Mouse (Mus musculus): ENCODE data around the gene BC025920. TPM values are rescaled to one million over a fixed set of nuclear protein-coding genes. Genes with fewer than 3 reads are reported as not detected.

Gene BC025920
- polyA plus RNA-seq, 1 experiment from 2014 or later: 2.9 TPM

- peaks cover 45% of the 10 kb centered on the region for H3K4me1 ChIP-seq (replicated peaks)
- ATAC-seq: no peak
- H3K4me2 ChIP-seq (replicated peaks): peak overlapping the region; percentile 77
- H3K36me3 ChIP-seq: no peaks in the 10 kb centered on the region
- H3K9me3 ChIP-seq: no peaks in the 10 kb centered on the region
- peak overlapping the region; percentile 55 for H3K4me3 ChIP-seq (replicated peaks)
- peak overlapping the region; percentile 79 for H3K9ac ChIP-seq (replicated peaks)
- peak overlapping the region; percentile 59; the same call in 1 of the 2 replicates for H3K27ac ChIP-seq
- H3K27me3 ChIP-seq: peaks cover 77% of the 10 kb centered on the region
- WGBS: under 1% methylated on average over 30 of the region's 30 CpGs
Observed at GRCm38 (mm10) chr10:81575208-81575631, 30.9 kb upstream of the BC025920 start.

DNA sequence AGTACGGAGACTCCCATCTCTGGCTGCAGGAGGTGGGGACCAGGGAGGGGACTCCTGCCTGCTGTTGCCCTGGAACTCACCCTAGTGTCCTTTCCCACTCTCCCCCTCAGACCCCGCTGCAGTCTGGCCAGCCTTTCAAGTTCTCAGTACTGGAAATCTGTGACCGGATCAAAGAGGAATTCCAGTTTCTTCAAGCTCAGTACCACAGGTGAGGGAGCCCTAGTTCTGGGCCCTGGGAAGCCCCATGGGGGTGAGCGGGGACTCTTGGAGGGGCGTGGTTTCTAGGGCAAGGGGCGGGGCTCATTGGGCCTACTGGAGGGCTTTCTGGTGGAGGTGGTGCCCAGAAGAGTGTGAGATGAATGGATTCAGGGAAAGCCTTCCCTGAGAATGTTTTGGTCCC, 30.4 kb upstream of the BC025920 start:
- H3K27ac ChIP-seq: no peak overlapping the region
- H3K9ac ChIP-seq (replicated peaks): peak overlapping the region; percentile 79
- H3K4me1 ChIP-seq (replicated peaks): peaks cover 44% of the 10 kb centered on the region
- 3% methylated on average over 6 of the region's 6 CpGs for WGBS
- H3K4me3 ChIP-seq (replicated peaks): peak overlapping the region; percentile 55
- no peak for ATAC-seq
- H3K9me3 ChIP-seq: no peaks in the 10 kb centered on the region
- no peaks in the 10 kb centered on the region for H3K36me3 ChIP-seq
- peaks cover 82% of the 10 kb centered on the region for H3K27me3 ChIP-seq
- peak overlapping the region; percentile 77 for H3K4me2 ChIP-seq (replicated peaks)

DNA sequence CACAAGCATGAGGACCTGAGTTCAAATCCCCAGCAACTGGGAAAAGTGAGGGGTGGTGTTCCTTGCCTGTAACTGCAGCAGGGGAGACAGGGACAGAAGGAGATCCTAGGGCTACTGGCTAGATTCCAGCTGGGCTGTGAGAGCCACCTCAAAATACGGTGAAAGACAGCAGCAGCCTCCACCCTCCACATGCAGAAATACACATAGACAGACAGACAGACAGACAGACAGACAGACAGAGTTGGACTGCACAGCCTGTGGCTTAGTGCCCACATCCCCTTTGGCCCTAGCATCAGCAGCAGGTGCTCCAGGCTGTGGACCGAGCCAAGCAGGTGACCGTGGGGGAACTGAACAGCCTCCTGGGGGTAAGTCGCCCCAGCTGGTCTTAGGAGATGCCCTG, 26.1 kb upstream of the BC025920 start:
- no peak overlapping the region for H3K9ac ChIP-seq (replicated peaks)
- WGBS: 65% methylated on average over 4 of the region's 4 CpGs
- H3K4me3 ChIP-seq (replicated peaks): no peak overlapping the region
- peaks cover 90% of the 10 kb centered on the region for H3K27me3 ChIP-seq
- no peaks in the 10 kb centered on the region for H3K9me3 ChIP-seq
- H3K4me2 ChIP-seq (replicated peaks): no peak overlapping the region
- no peak for ATAC-seq
- H3K27ac ChIP-seq: no peak overlapping the region
- H3K36me3 ChIP-seq: no peaks in the 10 kb centered on the region
- peaks cover 33% of the 10 kb centered on the region for H3K4me1 ChIP-seq (replicated peaks)

DNA sequence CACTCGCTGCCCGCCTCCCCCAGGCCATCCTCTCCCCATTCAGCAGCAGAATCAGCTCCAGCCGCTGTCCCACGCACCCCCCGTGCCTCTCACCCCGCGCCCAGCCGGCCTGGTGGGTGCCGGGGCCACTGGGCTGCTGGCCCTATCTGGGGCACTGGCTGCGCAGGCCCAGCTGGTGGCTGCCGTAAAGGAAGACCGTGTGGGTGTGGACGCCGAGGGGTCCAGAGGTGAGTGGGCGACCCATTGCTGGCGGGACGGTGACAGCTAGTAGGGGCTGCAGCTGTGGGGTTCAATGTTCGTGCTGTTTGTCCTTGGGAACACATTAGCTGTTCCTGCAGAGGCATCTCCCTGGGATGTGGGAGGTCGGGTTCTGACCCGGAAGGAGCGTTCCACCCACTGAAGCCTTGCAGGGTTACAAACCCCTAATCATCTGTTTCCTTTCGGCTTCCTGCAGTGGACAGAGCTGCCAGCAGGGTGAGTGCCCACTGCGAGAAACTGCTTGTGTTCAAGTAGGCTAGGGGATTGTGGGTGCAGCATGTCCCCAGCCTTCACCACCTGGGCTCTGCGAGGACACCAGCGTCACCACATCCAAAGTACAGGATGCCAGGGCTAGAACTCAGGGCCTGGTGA, 25.5 kb upstream of the BC025920 start:
- no peak overlapping the region for H3K27ac ChIP-seq
- no peaks in the 10 kb centered on the region for H3K9me3 ChIP-seq
- no peak overlapping the region for H3K4me2 ChIP-seq (replicated peaks)
- H3K36me3 ChIP-seq: 0 out of 2 replicates have a peak, but pooled peaks cover 2% of the 10 kb centered on the region
- ATAC-seq: no peak
- WGBS: 67% methylated on average over 25 of the region's 25 CpGs
- H3K27me3 ChIP-seq: peaks cover 93% of the 10 kb centered on the region
- no peak overlapping the region for H3K4me3 ChIP-seq (replicated peaks)
- no peak overlapping the region for H3K9ac ChIP-seq (replicated peaks)
- peaks cover 27% of the 10 kb centered on the region for H3K4me1 ChIP-seq (replicated peaks)

- H3K27me3 ChIP-seq: peaks cover 90% of the 10 kb centered on the region
- no peak overlapping the region for H3K9ac ChIP-seq (replicated peaks)
- H3K4me3 ChIP-seq (replicated peaks): no peak overlapping the region
- WGBS: 28% methylated on average over 6 of the region's 6 CpGs
- no peak overlapping the region for H3K27ac ChIP-seq
- peaks cover 7% of the 10 kb centered on the region; the same call in 1 of the 2 replicates for H3K36me3 ChIP-seq
- no peak overlapping the region for H3K4me2 ChIP-seq (replicated peaks)
- H3K4me1 ChIP-seq (replicated peaks): peaks cover 20% of the 10 kb centered on the region
- H3K9me3 ChIP-seq: no peaks in the 10 kb centered on the region
- no peak for ATAC-seq
Observed at GRCm38 (mm10) chr10:81583347-81583746, 22.7 kb upstream of the BC025920 start.

GRCm38 (mm10) chr10:81588739-81589138, 17.3 kb upstream of the BC025920 start:
- Histone ChIP-seq H3K27ac (no peak overlapping the region), H3K4me3 (replicated peaks) (no peak overlapping the region), H3K36me3 (peaks cover 7% of the 10 kb centered on the region; the same call in 1 of the 2 replicates), H3K4me1 (replicated peaks) (no peaks in the 10 kb centered on the region), H3K27me3 (peaks cover 82% of the 10 kb centered on the region), H3K9ac (replicated peaks) (no peak overlapping the region), H3K9me3 (no peaks in the 10 kb centered on the region), H3K4me2 (replicated peaks) (no peak overlapping the region)
- 77% methylated on average over 7 of the region's 7 CpGs for WGBS
- ATAC-seq: no peak

- peaks cover 19% of the 10 kb centered on the region for H3K4me1 ChIP-seq (replicated peaks)
- H3K4me3 ChIP-seq (replicated peaks): no peak overlapping the region
- peaks cover 85% of the 10 kb centered on the region for H3K27me3 ChIP-seq
- H3K4me2 ChIP-seq (replicated peaks): no peak overlapping the region
- no peak for ATAC-seq
- 75% methylated on average over 9 of the region's 9 CpGs for WGBS
- H3K9ac ChIP-seq (replicated peaks): no peak overlapping the region
- no peaks in the 10 kb centered on the region for H3K9me3 ChIP-seq
- H3K27ac ChIP-seq: no peak overlapping the region
- H3K36me3 ChIP-seq: peaks cover 5% of the 10 kb centered on the region; the same call in 1 of the 2 replicates
Observed at GRCm38 (mm10) chr10:81591846-81592245, 14.2 kb upstream of the BC025920 start.

- Histone ChIP-seq H3K4me3 (replicated peaks) (no peak overlapping the region), H3K4me2 (replicated peaks) (no peak overlapping the region), H3K27ac (no peak overlapping the region), H3K27me3 (peaks cover 85% of the 10 kb centered on the region), H3K9me3 (no peaks in the 10 kb centered on the region), H3K36me3 (peaks cover 3% of the 10 kb centered on the region; the same call in 1 of the 2 replicates), H3K9ac (replicated peaks) (no peak overlapping the region), H3K4me1 (replicated peaks) (peaks cover 27% of the 10 kb centered on the region)
- ATAC-seq: no peak
- WGBS: 82% methylated on average over 7 of the region's 7 CpGs
Observed at GRCm38 (mm10) chr10:81592631-81593030, 13.4 kb upstream of the BC025920 start.

DNA sequence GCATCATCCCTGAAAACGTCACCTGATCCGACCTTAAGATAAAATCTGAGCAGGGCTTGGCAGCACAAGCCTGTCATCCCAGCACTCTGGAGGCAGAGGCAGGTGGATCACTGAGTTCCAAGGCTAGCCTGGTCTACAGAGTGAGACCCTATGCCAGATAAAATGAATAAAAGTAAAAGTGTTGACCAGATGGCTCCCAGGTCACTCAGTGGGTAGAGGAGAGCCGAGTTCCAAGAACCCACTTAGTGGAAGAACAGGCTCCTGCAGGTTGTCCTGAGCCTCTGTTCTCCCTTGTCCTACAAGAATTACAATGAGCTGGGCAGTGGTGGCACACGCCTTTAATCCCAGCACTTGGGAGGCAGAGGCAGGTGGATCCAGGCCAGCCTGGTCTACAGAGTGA, 12.8 kb upstream of the BC025920 start:
- Histone ChIP-seq H3K27me3 (peaks cover 87% of the 10 kb centered on the region), H3K4me1 (replicated peaks) (peaks cover 33% of the 10 kb centered on the region), H3K27ac (no peak overlapping the region), H3K9me3 (no peaks in the 10 kb centered on the region), H3K9ac (replicated peaks) (no peak overlapping the region), H3K4me3 (replicated peaks) (no peak overlapping the region), H3K4me2 (replicated peaks) (no peak overlapping the region), H3K36me3 (no peaks in the 10 kb centered on the region)
- no peak for ATAC-seq
- 74% methylated on average over 4 of the region's 4 CpGs for WGBS

DNA sequence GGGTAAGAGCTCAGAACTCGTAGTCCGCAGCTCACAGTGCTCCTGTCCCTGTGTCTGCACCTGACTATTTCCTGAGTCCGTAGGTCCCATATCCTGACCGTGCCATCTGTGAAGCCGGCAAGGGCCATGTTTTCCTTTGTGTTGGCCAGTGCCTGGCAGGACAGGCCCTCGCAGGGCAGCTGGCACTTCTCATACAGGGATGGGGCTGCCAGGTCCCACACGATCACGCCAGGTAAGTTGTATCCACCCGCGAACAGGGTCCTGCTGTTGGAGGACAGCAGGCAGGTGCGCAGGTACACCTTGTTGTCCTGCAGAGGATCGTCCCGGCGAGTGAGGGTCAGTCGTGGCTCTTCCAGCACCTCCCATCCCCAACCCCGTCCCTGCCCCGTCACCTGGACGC, 12.1 kb upstream of the BC025920 start:
- WGBS: 78% methylated on average over 18 of the region's 18 CpGs
- no peak overlapping the region for H3K9ac ChIP-seq (replicated peaks)
- no peak for ATAC-seq
- H3K9me3 ChIP-seq: no peaks in the 10 kb centered on the region
- H3K4me2 ChIP-seq (replicated peaks): no peak overlapping the region
- H3K27me3 ChIP-seq: peaks cover 88% of the 10 kb centered on the region
- peaks cover 33% of the 10 kb centered on the region for H3K4me1 ChIP-seq (replicated peaks)
- no peak overlapping the region for H3K4me3 ChIP-seq (replicated peaks)
- H3K27ac ChIP-seq: no peak overlapping the region
- no peaks in the 10 kb centered on the region for H3K36me3 ChIP-seq

GRCm38 (mm10) chr10:81595599-81595998, 10.5 kb upstream of the BC025920 start:
- ATAC-seq: no peak
- 42% methylated on average over 5 of the region's 5 CpGs for WGBS
- peaks cover 92% of the 10 kb centered on the region for H3K27me3 ChIP-seq

GRCm38 (mm10) chr10:81596611-81597010, 9.5 kb upstream of the BC025920 start:
- H3K4me2 ChIP-seq (replicated peaks): peak overlapping the region; percentile 46
- peak overlapping the region; percentile 60 for H3K27ac ChIP-seq
- peak; percentile 8; the same call in 1 of the 2 replicates for ATAC-seq
- peak overlapping the region; percentile 56 for H3K9ac ChIP-seq (replicated peaks)
- 0% methylated on average over 10 of the region's 10 CpGs for WGBS
- H3K36me3 ChIP-seq: no peaks in the 10 kb centered on the region
- no peak overlapping the region; the same call in 1 of the 2 replicates for H3K4me3 ChIP-seq (replicated peaks)
- H3K4me1 ChIP-seq (replicated peaks): peaks cover 48% of the 10 kb centered on the region
- peaks cover 89% of the 10 kb centered on the region for H3K27me3 ChIP-seq
- H3K9me3 ChIP-seq: no peaks in the 10 kb centered on the region

More at GRCm38 (mm10) chr10:81595599-81595998, 10.5 kb upstream of the BC025920 start:
- H3K9me3 ChIP-seq: no peaks in the 10 kb centered on the region
- no peak overlapping the region for H3K27ac ChIP-seq
- no peak overlapping the region for H3K4me2 ChIP-seq (replicated peaks)
- H3K9ac ChIP-seq (replicated peaks): peak overlapping the region; percentile 41
- H3K4me1 ChIP-seq (replicated peaks): peaks cover 39% of the 10 kb centered on the region
- H3K4me3 ChIP-seq (replicated peaks): no peak overlapping the region
- no peaks in the 10 kb centered on the region for H3K36me3 ChIP-seq

Data from midbrain, embryonic 13.5 days (tissue).